Mouse (Mus musculus) cerebellum, adult 2 months (tissue): ENCODE measurements at regions not wholly inside any gene's neighbourhood (a gene's known extent, or its start where the extent isn't known, plus 50 kb on each side); places are given as distances from the start of the nearest gene placed in this dataset.

Experiments
- CTCF ChIP-seq: fragments of 200-500 bp; IDR thresholded peaks from 2 replicates; pipeline ENCODE4 v1.5.1; 2011; ENCODE audit warnings: low read depth, mild to moderate bottlenecking, control low read depth, low read length, moderate library complexity, borderline replicate concordance; ENCODE audit not compliant: insufficient read depth
- POLR2A ChIP-seq: fragments of 200-500 bp; IDR thresholded peaks from 2 replicates; pipeline ENCODE4 v1.6.1; 2011; ENCODE audit warnings: low read length, control low read depth, borderline replicate concordance; ENCODE audit not compliant: insufficient read depth

DNA sequence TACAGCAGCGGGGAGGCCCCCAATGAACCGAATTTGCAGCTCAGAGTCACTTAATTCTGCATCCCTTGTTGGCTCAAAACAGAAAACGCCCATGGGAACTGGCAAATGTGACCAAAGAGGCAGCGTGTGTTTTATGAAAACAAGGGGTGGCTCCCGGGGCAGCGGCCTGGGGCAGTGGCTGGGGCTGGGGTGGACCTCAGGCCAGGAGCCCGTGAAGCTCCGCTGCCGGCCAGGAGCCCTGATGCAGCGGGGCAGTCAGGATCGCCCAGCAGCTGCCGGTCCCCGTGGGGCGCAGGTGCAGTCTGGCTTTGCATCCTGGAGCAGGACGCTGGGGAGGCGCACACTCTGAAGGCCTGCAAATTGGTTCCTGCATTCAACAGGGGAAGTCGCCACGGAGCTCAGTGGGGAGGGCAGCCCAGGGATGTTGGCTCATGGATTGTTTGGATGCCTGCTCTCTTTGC, 104.4 kb upstream of the Gm9887 start:
- TF ChIP-seq POLR2A (0 out of 2 replicates have a peak, but pooled peaks have one; percentile 13), CTCF (no peak)
